Mouse (Mus musculus): ENCODE results near the gene Cnot10. TPM values are rescaled to one million over a fixed set of nuclear protein-coding genes. Genes with fewer than 3 reads are reported as not detected.
A peak's percentile ranks its signal among the peaks of the same experiment; 100 is the strongest.
"Not testable (repeated sequence)": the region's sequence is repeated elsewhere in the genome, so short reads cannot be mapped to it uniquely, and the experiment has no call there.

Gene Cnot10
- polyA plus RNA-seq, 1 experiment from 2014 or later, result 57.8 TPM

DNA sequence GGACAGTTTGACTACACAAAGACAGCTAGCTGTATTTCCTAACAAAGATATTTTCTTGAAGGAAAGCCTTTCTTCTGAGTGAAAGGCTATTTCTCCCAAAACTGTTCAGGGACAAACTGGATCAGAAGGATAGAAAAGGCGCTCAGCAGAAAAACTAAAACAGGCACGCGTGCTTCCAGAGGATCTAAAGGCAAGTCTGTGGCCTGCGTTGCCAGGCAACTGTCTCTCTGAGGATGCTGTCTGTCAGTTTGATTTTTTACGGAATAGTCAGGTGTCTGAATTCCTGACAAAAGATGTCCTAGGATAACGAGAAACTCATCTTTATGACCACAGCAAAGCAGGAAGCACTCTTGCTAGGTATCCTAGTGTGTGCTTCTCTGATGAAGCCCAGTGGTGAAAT is 20.5 kb upstream of the Cnot10 start:
- Histone ChIP-seq H3K4me1 (ENCODE audit: control insufficient read depth, insufficient read depth, low read length) (no peaks in the 10 kb centered on the region), H3K27ac (ENCODE audit: low read length) (no peak overlapping the region), H3K9ac (ENCODE audit: low read length) (no peak overlapping the region), H3K36me3 (ENCODE audit: control insufficient read depth, insufficient read depth, low read length) (no peaks in the 10 kb centered on the region), H3K4me2 (ENCODE audit: low read depth, low read length) (no peak overlapping the region), H3K4me3 (replicated peaks; ENCODE audit: low read length) (no peak overlapping the region), H3K27me3 (ENCODE audit: control insufficient read depth, insufficient read depth, low read length) (no peaks in the 10 kb centered on the region), H3K9me3 (replicated peaks; ENCODE audit: control insufficient read depth, low read length) (no peaks in the 10 kb centered on the region)
- WGBS, result 85% methylated on average over 6 of the region's 6 CpGs
- ATAC-seq (ENCODE audit: insufficient read depth, low FRiP score), result no peak

DNA sequence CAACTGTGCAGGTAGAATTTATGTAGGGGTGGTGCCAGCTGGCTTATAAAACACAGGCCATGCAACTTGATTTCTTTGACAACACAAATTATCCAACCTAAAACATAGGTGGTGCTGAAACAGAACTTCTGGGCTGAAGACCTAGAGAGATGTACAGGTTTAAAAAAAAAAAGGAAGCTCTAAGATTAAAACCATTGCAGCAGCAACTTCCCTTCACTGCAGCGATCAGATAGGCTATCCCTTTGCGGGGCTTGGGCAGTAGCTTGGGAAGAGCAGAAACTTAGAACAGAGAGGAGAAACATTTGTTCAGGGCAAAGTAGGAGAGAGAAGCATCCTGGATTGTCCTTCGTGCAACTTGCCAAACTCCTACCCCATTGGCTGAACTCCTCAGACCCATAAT is 16.7 kb upstream of the Cnot10 start:
- H3K9ac ChIP-seq (ENCODE audit: low read length), result no peak overlapping the region
- no peaks in the 10 kb centered on the region for H3K9me3 ChIP-seq (replicated peaks; ENCODE audit: control insufficient read depth, low read length)
- no peaks in the 10 kb centered on the region for H3K27me3 ChIP-seq (ENCODE audit: control insufficient read depth, insufficient read depth, low read length)
- H3K4me1 ChIP-seq (ENCODE audit: control insufficient read depth, insufficient read depth, low read length), result no peaks in the 10 kb centered on the region
- WGBS, result 78% methylated on average over 3 of the region's 3 CpGs
- no peak overlapping the region for H3K4me3 ChIP-seq (replicated peaks; ENCODE audit: low read length)
- H3K36me3 ChIP-seq (ENCODE audit: control insufficient read depth, insufficient read depth, low read length), result no peaks in the 10 kb centered on the region
- ATAC-seq (ENCODE audit: insufficient read depth, low FRiP score), result no peak
- no peak overlapping the region for H3K27ac ChIP-seq (ENCODE audit: low read length)
- H3K4me2 ChIP-seq (ENCODE audit: low read depth, low read length), result no peak overlapping the region

DNA sequence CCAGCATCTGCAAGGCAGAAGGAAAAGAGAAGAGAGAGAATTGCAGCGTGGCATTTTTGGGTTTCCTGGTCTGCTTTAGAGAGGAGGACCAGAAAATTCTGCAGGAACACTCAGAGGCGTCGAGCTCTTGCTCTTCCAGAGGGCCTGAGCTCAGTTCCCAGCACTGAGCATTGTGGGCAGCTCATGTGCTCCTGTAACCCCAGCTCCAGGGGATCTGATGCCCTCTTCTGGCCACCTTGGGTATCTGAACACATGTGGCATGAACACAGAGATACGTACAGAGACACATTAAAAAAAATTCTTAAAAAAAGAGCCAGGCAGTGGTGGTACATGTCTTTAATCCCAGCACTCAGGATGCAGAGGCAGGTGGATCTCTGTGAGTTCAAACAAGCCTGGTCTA is 15.4 kb upstream of the Cnot10 start:
- Histone ChIP-seq H3K9ac (ENCODE audit: low read length) (no peak overlapping the region), H3K4me3 (replicated peaks; ENCODE audit: low read length) (no peak overlapping the region), H3K9me3 (replicated peaks; ENCODE audit: control insufficient read depth, low read length) (no peaks in the 10 kb centered on the region), H3K36me3 (ENCODE audit: control insufficient read depth, insufficient read depth, low read length) (no peaks in the 10 kb centered on the region), H3K27me3 (ENCODE audit: control insufficient read depth, insufficient read depth, low read length) (no peaks in the 10 kb centered on the region), H3K4me1 (ENCODE audit: control insufficient read depth, insufficient read depth, low read length) (no peaks in the 10 kb centered on the region), H3K4me2 (ENCODE audit: low read depth, low read length) (no peak overlapping the region), H3K27ac (ENCODE audit: low read length) (no peak overlapping the region)
- 88% methylated on average over 4 of the region's 4 CpGs for WGBS
- ATAC-seq (ENCODE audit: insufficient read depth, low FRiP score), result no peak

DNA sequence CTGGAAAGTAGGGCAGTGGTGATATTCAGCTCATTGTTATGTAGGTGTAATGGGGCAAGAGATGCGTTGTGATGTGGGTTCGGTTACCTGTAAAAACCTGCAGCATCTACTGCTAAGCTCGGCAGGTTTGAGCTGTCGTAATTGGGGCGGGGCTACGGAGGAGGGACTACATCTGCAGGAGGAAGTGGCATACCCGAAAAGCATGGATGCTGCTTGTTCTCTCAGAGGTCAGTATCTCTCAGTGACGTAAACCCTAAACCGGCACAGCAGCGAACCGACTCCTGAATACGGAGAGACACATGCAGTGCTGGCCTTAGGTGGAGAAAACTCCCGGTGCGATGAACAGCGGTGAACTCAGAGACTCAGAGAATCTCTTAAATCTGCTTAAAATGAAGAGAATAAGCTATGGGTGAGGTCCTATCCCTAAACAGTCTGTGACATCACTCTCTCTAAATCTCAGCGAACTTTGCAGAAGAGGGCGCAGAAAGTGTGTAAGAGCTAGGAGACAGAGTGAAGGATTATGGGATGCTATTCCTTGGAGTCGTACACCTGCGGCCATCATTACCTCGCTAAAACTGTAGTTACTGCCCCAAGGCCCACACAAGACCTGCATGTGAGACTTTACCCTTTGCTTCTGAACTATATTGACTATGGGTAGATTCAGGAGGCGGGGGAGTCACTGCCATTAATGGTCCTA is 11.1 kb upstream of the Cnot10 start:
- 55% methylated on average over 21 of the region's 21 CpGs for WGBS
- H3K4me3 ChIP-seq (replicated peaks; ENCODE audit: low read length), result no peak overlapping the region
- H3K9me3 ChIP-seq (replicated peaks; ENCODE audit: control insufficient read depth, low read length), result no peaks in the 10 kb centered on the region
- H3K36me3 ChIP-seq (ENCODE audit: control insufficient read depth, insufficient read depth, low read length), result no peaks in the 10 kb centered on the region
- no peak for ATAC-seq (ENCODE audit: insufficient read depth, low FRiP score)
- no peaks in the 10 kb centered on the region for H3K27me3 ChIP-seq (ENCODE audit: control insufficient read depth, insufficient read depth, low read length)
- H3K4me1 ChIP-seq (ENCODE audit: control insufficient read depth, insufficient read depth, low read length), result no peaks in the 10 kb centered on the region
- H3K9ac ChIP-seq (ENCODE audit: low read length), result no peak overlapping the region
- no peak overlapping the region for H3K27ac ChIP-seq (ENCODE audit: low read length)
- no peak overlapping the region for H3K4me2 ChIP-seq (ENCODE audit: low read depth, low read length)

DNA sequence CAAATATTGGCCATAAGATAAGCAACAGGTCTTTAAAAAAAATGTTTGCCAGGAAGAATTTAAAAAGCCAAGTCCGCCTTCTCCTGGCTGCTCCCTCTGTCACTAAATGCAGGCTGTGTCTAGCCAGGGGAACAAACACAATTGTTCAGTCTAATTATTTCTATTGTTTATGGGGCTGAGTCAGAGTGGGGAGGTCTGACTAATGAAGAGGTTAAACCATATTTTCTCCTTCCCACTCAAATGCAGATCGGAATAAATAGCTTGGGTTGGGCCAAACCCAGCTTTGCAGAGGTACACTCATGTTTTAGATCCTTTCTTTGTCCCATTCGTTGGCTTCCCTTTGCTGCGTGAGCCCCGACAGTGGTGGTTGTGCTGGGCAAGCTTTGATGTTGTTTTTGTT is 9.4 kb upstream of the Cnot10 start:
- H3K4me2 ChIP-seq (ENCODE audit: low read depth, low read length), result no peak overlapping the region
- no peaks in the 10 kb centered on the region for H3K4me1 ChIP-seq (ENCODE audit: control insufficient read depth, insufficient read depth, low read length)
- no peaks in the 10 kb centered on the region for H3K36me3 ChIP-seq (ENCODE audit: control insufficient read depth, insufficient read depth, low read length)
- H3K9ac ChIP-seq (ENCODE audit: low read length), result no peak overlapping the region
- no peak overlapping the region for H3K27ac ChIP-seq (ENCODE audit: low read length)
- no peak for ATAC-seq (ENCODE audit: insufficient read depth, low FRiP score)
- WGBS, result 52% methylated on average over 5 of the region's 5 CpGs
- no peak overlapping the region for H3K4me3 ChIP-seq (replicated peaks; ENCODE audit: low read length)
- peaks cover under 1% of the 10 kb centered on the region; the same call in 1 of the 2 replicates for H3K27me3 ChIP-seq (ENCODE audit: control insufficient read depth, insufficient read depth, low read length)
- H3K9me3 ChIP-seq (replicated peaks; ENCODE audit: control insufficient read depth, low read length), result no peaks in the 10 kb centered on the region

DNA sequence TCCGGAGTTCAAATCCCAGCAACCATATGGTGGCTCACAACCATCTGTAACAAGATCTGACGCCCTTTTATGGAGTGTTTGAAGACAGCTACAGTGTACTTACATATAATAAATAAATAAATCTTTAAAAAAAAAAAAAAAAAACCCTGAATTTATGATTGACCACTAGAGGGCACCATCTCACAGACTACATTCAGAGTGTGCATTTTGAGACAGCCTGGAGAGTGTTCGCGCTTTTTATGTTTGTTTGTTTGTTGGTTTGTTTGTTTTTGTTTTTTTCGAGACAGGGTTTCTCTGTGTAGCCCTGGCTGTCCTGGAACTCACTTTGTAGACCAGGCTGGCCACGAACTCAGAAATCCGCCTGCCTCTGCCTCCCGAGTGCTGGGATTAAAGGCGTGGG is 8.5 kb upstream of the Cnot10 start:
- H3K36me3 ChIP-seq (ENCODE audit: control insufficient read depth, insufficient read depth, low read length); H3K4me3 ChIP-seq (replicated peaks; ENCODE audit: low read length); H3K4me1 ChIP-seq (ENCODE audit: control insufficient read depth, insufficient read depth, low read length); ATAC-seq (ENCODE audit: insufficient read depth, low FRiP score); H3K9me3 ChIP-seq (replicated peaks; ENCODE audit: control insufficient read depth, low read length); H3K27ac ChIP-seq (ENCODE audit: low read length); H3K4me2 ChIP-seq (ENCODE audit: low read depth, low read length); H3K9ac ChIP-seq (ENCODE audit: low read length); H3K27me3 ChIP-seq (ENCODE audit: control insufficient read depth, insufficient read depth, low read length): not testable (repeated sequence)
- WGBS, result 48% methylated on average over 8 of the region's 9 CpGs

DNA sequence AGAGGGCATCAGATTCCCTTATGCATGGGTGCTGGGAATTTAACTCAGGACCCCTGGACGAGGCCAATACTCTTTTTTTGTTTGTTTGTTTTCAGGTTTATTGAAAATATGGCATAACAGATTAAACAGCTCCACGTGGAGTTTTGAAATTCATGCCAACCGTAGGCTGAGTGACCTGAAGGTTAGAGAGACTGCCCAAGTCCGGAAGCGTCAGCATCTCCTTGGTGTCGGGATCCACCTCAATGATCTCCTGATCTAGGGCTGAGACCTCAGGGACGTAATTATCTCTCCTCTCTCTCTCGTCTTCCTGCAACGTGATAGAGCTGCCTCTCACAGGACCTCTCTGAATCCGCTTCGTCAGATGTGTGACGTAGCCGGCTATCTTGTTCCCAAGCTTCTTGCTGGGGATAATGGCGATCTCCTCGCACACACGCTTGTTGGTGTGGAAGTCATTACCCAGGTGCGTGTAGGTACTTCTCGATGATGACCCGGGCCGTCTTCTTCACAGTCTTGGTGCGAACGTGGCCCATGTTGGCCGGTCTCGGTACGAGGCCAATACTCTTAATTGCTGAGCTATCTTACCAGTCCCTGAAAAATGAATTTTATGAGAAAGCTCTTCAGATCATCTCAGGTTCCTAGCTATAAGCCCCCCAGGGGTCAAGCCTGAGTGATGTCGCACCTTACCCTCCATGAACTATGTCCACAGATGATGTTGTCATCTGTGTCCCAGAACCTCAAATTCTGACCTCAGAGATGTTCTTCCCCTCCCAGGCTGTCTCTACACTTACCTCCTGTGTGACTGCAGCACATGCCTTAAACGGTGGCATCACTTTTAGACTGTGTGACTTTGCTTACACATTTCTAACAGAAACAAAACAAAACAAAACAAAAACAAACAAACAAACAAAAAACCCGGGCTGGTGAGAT is 7.8 kb upstream of the Cnot10 start:
- 80% methylated on average over 28 of the region's 28 CpGs for WGBS
- no peak overlapping the region for H3K9ac ChIP-seq (ENCODE audit: low read length)
- H3K36me3 ChIP-seq (ENCODE audit: control insufficient read depth, insufficient read depth, low read length), result no peaks in the 10 kb centered on the region
- peaks cover 6% of the 10 kb centered on the region; the same call in 1 of the 2 replicates for H3K27me3 ChIP-seq (ENCODE audit: control insufficient read depth, insufficient read depth, low read length)
- no peak for ATAC-seq (ENCODE audit: insufficient read depth, low FRiP score)
- no peak overlapping the region for H3K4me3 ChIP-seq (replicated peaks; ENCODE audit: low read length)
- H3K27ac ChIP-seq (ENCODE audit: low read length), result no peak overlapping the region
- no peaks in the 10 kb centered on the region for H3K9me3 ChIP-seq (replicated peaks; ENCODE audit: control insufficient read depth, low read length)
- H3K4me1 ChIP-seq (ENCODE audit: control insufficient read depth, insufficient read depth, low read length), result no peaks in the 10 kb centered on the region
- no peak overlapping the region for H3K4me2 ChIP-seq (ENCODE audit: low read depth, low read length)

DNA sequence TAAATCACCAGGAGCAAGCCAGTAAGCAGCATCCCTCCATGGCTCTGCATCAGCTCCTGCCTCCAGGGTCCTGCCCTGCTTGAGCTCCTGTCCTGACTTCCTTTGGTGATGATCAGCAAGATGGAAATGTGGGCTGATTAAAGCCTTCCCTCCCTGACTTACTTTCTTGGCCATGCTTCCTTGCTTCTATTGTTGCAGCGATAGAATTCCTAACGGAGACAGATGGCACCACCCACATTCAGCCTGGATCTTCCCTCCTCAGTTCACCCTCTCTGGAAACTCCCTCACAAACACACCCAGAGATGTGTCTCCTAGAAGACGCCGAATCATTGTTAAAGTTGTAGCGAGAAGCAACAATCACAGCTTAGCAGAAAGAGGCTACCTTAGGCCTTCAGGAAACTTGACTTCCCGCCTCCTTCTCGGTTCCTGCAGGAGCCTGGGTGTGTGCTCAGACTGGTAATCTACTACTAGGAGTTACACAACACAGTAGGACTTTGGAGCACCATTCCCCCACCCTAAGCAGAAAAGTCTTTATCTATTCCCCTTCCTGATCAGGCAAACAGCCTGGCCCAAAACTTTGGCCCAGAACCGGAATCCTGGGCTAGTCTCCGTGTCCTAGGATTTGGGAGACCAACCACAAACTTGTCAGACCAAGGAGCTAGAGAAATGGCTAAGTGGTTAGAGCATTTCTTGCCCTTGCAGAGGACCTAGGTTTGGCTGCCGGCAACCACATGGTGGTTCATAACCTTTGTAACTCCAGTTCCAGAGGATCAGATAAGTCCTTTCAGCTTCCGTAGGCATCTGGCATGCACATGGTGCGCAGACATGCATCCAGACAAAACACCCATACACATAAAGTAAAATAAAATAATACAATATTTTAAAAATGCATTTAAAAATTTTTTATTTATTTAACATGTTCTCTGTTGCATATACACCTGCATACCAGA is 6.8 kb upstream of the Cnot10 start:
- no peaks in the 10 kb centered on the region for H3K4me1 ChIP-seq (ENCODE audit: control insufficient read depth, insufficient read depth, low read length)
- H3K9ac ChIP-seq (ENCODE audit: low read length), result no peak overlapping the region
- WGBS, result 87% methylated on average over 12 of the region's 12 CpGs
- no peak overlapping the region for H3K4me2 ChIP-seq (ENCODE audit: low read depth, low read length)
- no peaks in the 10 kb centered on the region for H3K36me3 ChIP-seq (ENCODE audit: control insufficient read depth, insufficient read depth, low read length)
- H3K9me3 ChIP-seq (replicated peaks; ENCODE audit: control insufficient read depth, low read length), result no peaks in the 10 kb centered on the region
- H3K27ac ChIP-seq (ENCODE audit: low read length), result no peak overlapping the region
- no peak overlapping the region for H3K4me3 ChIP-seq (replicated peaks; ENCODE audit: low read length)
- peaks cover 6% of the 10 kb centered on the region; the same call in 1 of the 2 replicates for H3K27me3 ChIP-seq (ENCODE audit: control insufficient read depth, insufficient read depth, low read length)
- ATAC-seq (ENCODE audit: insufficient read depth, low FRiP score), result 0 out of 2 replicates have a peak, but pooled peaks have one; percentile 33
